Mouse (Mus musculus): ENCODE results near the gene Elof1. TPM values are rescaled to one million over a fixed set of nuclear protein-coding genes. Genes with fewer than 3 reads are reported as not detected.
"Not testable (repeated sequence)": the region's sequence is repeated elsewhere in the genome, so short reads cannot be mapped to it uniquely, and the experiment has no call there.

The Elof1 gene
- polyA plus RNA-seq, 1 experiment from 2014 or later, result 182 TPM

GRCm38 (mm10) chr9:22089986-22090385 lies 27.0 kb downstream of the Elof1 start:
- ATAC-seq (ENCODE audit: low read depth), result no peak
- no peaks in the 10 kb centered on the region for H3K36me3 ChIP-seq (ENCODE audit: control insufficient read depth, insufficient read depth, low read length)
- no peak overlapping the region for H3K27ac ChIP-seq (replicated peaks; ENCODE audit: low read depth, low read length)
- no peaks in the 10 kb centered on the region for H3K27me3 ChIP-seq (replicated peaks; ENCODE audit: control insufficient read depth, insufficient read depth, low read length)
- peaks cover 3% of the 10 kb centered on the region; the same call in 1 of the 2 replicates for H3K4me1 ChIP-seq (ENCODE audit: control insufficient read depth, insufficient read depth, low read length)
- H3K4me3 ChIP-seq (ENCODE audit: low read depth, low read length), result no peak overlapping the region
- no peaks in the 10 kb centered on the region for H3K9me3 ChIP-seq (ENCODE audit: control insufficient read depth, low read length)
- DNase-seq (ENCODE audit: low spot score), result no peak
- H3K4me2 ChIP-seq (ENCODE audit: low read depth, low read length), result no peak overlapping the region
- 85% methylated on average over 7 of the region's 7 CpGs for WGBS
- no peak overlapping the region for H3K9ac ChIP-seq (ENCODE audit: low read depth, low read length)

- ATAC-seq (ENCODE audit: low read depth), result no peak
- H3K4me1 ChIP-seq (ENCODE audit: control insufficient read depth, insufficient read depth, low read length), result peaks cover 6% of the 10 kb centered on the region; the same call in 1 of the 2 replicates
Observed at GRCm38 (mm10) chr9:22089281-22089680, 27.7 kb downstream of the Elof1 start.

GRCm38 (mm10) chr9:22087034-22087618 lies 29.8 kb downstream of the Elof1 start:
- Histone ChIP-seq H3K9me3 (ENCODE audit: control insufficient read depth, low read length) (no peaks in the 10 kb centered on the region), H3K4me3 (ENCODE audit: low read depth, low read length) (no peak overlapping the region), H3K4me1 (ENCODE audit: control insufficient read depth, insufficient read depth, low read length) (peaks cover 6% of the 10 kb centered on the region; the same call in 1 of the 2 replicates), H3K27ac (replicated peaks; ENCODE audit: low read depth, low read length) (no peak overlapping the region), H3K9ac (ENCODE audit: low read depth, low read length) (no peak overlapping the region), H3K36me3 (ENCODE audit: control insufficient read depth, insufficient read depth, low read length) (0 out of 2 replicates have a peak, but pooled peaks cover 4% of the 10 kb centered on the region), H3K27me3 (replicated peaks; ENCODE audit: control insufficient read depth, insufficient read depth, low read length) (no peaks in the 10 kb centered on the region), H3K4me2 (ENCODE audit: low read depth, low read length) (no peak overlapping the region)
- DNase-seq (ENCODE audit: low spot score) (no peak), ATAC-seq (ENCODE audit: low read depth) (no peak)
- 81% methylated on average over 2 of the region's 2 CpGs for WGBS

More at GRCm38 (mm10) chr9:22089281-22089680, 27.7 kb downstream of the Elof1 start:
- WGBS, result 98% methylated on average over 7 of the region's 7 CpGs
- Histone ChIP-seq H3K27me3 (replicated peaks; ENCODE audit: control insufficient read depth, insufficient read depth, low read length) (no peaks in the 10 kb centered on the region), H3K36me3 (ENCODE audit: control insufficient read depth, insufficient read depth, low read length) (no peaks in the 10 kb centered on the region), H3K4me3 (ENCODE audit: low read depth, low read length) (no peak overlapping the region), H3K4me2 (ENCODE audit: low read depth, low read length) (no peak overlapping the region), H3K9ac (ENCODE audit: low read depth, low read length) (no peak overlapping the region), H3K9me3 (ENCODE audit: control insufficient read depth, low read length) (no peaks in the 10 kb centered on the region), H3K27ac (replicated peaks; ENCODE audit: low read depth, low read length) (no peak overlapping the region)
- no peak for DNase-seq (ENCODE audit: low spot score)

GRCm38 (mm10) chr9:22086012-22086411 lies 31.0 kb downstream of the Elof1 start:
- H3K27ac ChIP-seq (replicated peaks; ENCODE audit: low read depth, low read length), result peak overlapping the region; percentile 64
- WGBS, result 70% methylated on average over 6 of the region's 6 CpGs

GRCm38 (mm10) chr9:22085022-22085834 lies 31.7 kb downstream of the Elof1 start, which contains the start of gene Ecsit:
TSS of gene Ecsit (minus strand) at chr9:22085438.
- Histone ChIP-seq H3K9ac (ENCODE audit: low read depth, low read length) (peak within 1 kb of the TSS; percentile 79), H3K4me1 (ENCODE audit: control insufficient read depth, insufficient read depth, low read length) (peaks cover 6% of the 10 kb centered on the region; the same call in 1 of the 2 replicates), H3K36me3 (ENCODE audit: control insufficient read depth, insufficient read depth, low read length) (peaks cover 7% of the 10 kb centered on the region; the same call in 1 of the 2 replicates), H3K9me3 (ENCODE audit: control insufficient read depth, low read length) (no peaks in the 10 kb centered on the region), H3K27ac (replicated peaks; ENCODE audit: low read depth, low read length) (peak within 1 kb of the TSS; percentile 64), H3K27me3 (replicated peaks; ENCODE audit: control insufficient read depth, insufficient read depth, low read length) (no peaks in the 10 kb centered on the region), H3K4me2 (ENCODE audit: low read depth, low read length) (peak within 1 kb of the TSS; percentile 79), H3K4me3 (ENCODE audit: low read depth, low read length) (peak within 1 kb of the TSS; percentile 86)
- under 1% methylated on average over 48 of the region's 48 CpGs for whole genome bisulfite sequencing
- peak; percentile 99 for ATAC-seq (ENCODE audit: low read depth)
- peak; percentile 98 for DNase-seq (ENCODE audit: low spot score)

More at GRCm38 (mm10) chr9:22086012-22086411, 31.0 kb downstream of the Elof1 start:
- Histone ChIP-seq H3K4me2 (ENCODE audit: low read depth, low read length) (peak overlapping the region; percentile 79), H3K9me3 (ENCODE audit: control insufficient read depth, low read length) (no peaks in the 10 kb centered on the region), H3K4me3 (ENCODE audit: low read depth, low read length) (peak overlapping the region; percentile 86), H3K36me3 (ENCODE audit: control insufficient read depth, insufficient read depth, low read length) (peaks cover 7% of the 10 kb centered on the region; the same call in 1 of the 2 replicates), H3K4me1 (ENCODE audit: control insufficient read depth, insufficient read depth, low read length) (peaks cover 6% of the 10 kb centered on the region; the same call in 1 of the 2 replicates), H3K27me3 (replicated peaks; ENCODE audit: control insufficient read depth, insufficient read depth, low read length) (no peaks in the 10 kb centered on the region), H3K9ac (ENCODE audit: low read depth, low read length) (peak overlapping the region; percentile 79)
- ATAC-seq (ENCODE audit: low read depth), result no peak
- DNase-seq (ENCODE audit: low spot score), result no peak

- peak overlapping the region; percentile 79 for H3K4me2 ChIP-seq (ENCODE audit: low read depth, low read length)
- peak overlapping the region; percentile 64; the same call in 1 of the 2 replicates for H3K27ac ChIP-seq (replicated peaks; ENCODE audit: low read depth, low read length)
- no peak for ATAC-seq (ENCODE audit: low read depth)
- peak overlapping the region; percentile 79 for H3K9ac ChIP-seq (ENCODE audit: low read depth, low read length)
- H3K27me3 ChIP-seq (replicated peaks; ENCODE audit: control insufficient read depth, insufficient read depth, low read length), result no peaks in the 10 kb centered on the region
- peaks cover 12% of the 10 kb centered on the region; the same call in 1 of the 2 replicates for H3K36me3 ChIP-seq (ENCODE audit: control insufficient read depth, insufficient read depth, low read length)
- 27% methylated on average over 4 of the region's 4 CpGs for WGBS
- no peaks in the 10 kb centered on the region for H3K9me3 ChIP-seq (ENCODE audit: control insufficient read depth, low read length)
- H3K4me3 ChIP-seq (ENCODE audit: low read depth, low read length), result peak overlapping the region; percentile 86
- DNase-seq (ENCODE audit: low spot score), result no peak
- H3K4me1 ChIP-seq (ENCODE audit: control insufficient read depth, insufficient read depth, low read length), result peaks cover 6% of the 10 kb centered on the region; the same call in 1 of the 2 replicates
Observed at GRCm38 (mm10) chr9:22084667-22085021, 32.3 kb downstream of the Elof1 start.

GRCm38 (mm10) chr9:22076223-22076622 lies 40.7 kb downstream of the Elof1 start:
- no peak for ATAC-seq (ENCODE audit: low read depth)
- Histone ChIP-seq H3K27ac (replicated peaks; ENCODE audit: low read depth, low read length) (no peak overlapping the region), H3K4me3 (ENCODE audit: low read depth, low read length) (no peak overlapping the region), H3K9me3 (ENCODE audit: control insufficient read depth, low read length) (no peaks in the 10 kb centered on the region), H3K27me3 (replicated peaks; ENCODE audit: control insufficient read depth, insufficient read depth, low read length) (no peaks in the 10 kb centered on the region), H3K9ac (ENCODE audit: low read depth, low read length) (no peak overlapping the region), H3K4me1 (ENCODE audit: control insufficient read depth, insufficient read depth, low read length) (peaks cover 3% of the 10 kb centered on the region; the same call in 1 of the 2 replicates), H3K4me2 (ENCODE audit: low read depth, low read length) (no peak overlapping the region), H3K36me3 (ENCODE audit: control insufficient read depth, insufficient read depth, low read length) (peaks cover 22% of the 10 kb centered on the region; the same call in 1 of the 2 replicates)
- DNase-seq (ENCODE audit: low spot score), result no peak
- 90% methylated on average over 22 of the region's 23 CpGs for WGBS

GRCm38 (mm10) chr9:22075778-22076177 lies 41.2 kb downstream of the Elof1 start:
- H3K9me3 ChIP-seq (ENCODE audit: control insufficient read depth, low read length); H3K27me3 ChIP-seq (replicated peaks; ENCODE audit: control insufficient read depth, insufficient read depth, low read length); H3K4me3 ChIP-seq (ENCODE audit: low read depth, low read length); H3K4me1 ChIP-seq (ENCODE audit: control insufficient read depth, insufficient read depth, low read length); H3K4me2 ChIP-seq (ENCODE audit: low read depth, low read length); DNase-seq (ENCODE audit: low spot score); ATAC-seq (ENCODE audit: low read depth); H3K27ac ChIP-seq (replicated peaks; ENCODE audit: low read depth, low read length); H3K9ac ChIP-seq (ENCODE audit: low read depth, low read length): not testable (repeated sequence)
- WGBS, result 65% methylated on average over 5 of the region's 5 CpGs
- H3K36me3 ChIP-seq (ENCODE audit: control insufficient read depth, insufficient read depth, low read length), result peaks cover 22% of the 10 kb centered on the region; the same call in 1 of the 2 replicates

Data from embryonic facial prominence, embryonic 14.5 days (tissue).